Mouse (Mus musculus) lung, postnatal 4 days (tissue): ENCODE measurements around the gene Abcc3.
A peak's percentile ranks its signal among the peaks of the same experiment; 100 is the strongest.

Experiments used
- DNase-seq, 2 experiments: peaks; one replicate each; pipeline ENCODE4 v3.0.0; 2021

Abcc3 gene

GRCm38 (mm10) chr11:94323271-94323925 lies 69.4 kb downstream of the Abcc3 start:
- DNase-seq, result no peak

GRCm38 (mm10) chr11:94322636-94323035 lies 70.2 kb downstream of the Abcc3 start:
- DNase-seq, result no peak

- DNase-seq, result peak; percentile 96 to 97
Observed at GRCm38 (mm10) chr11:94321931-94322400, 70.8 kb downstream of the Abcc3 start, which contains the start of gene Luc7l3. Luc7l3 (minus strand) TSS chr11:94321988.

GRCm38 (mm10) chr11:94320969-94321930 lies 71.5 kb downstream of the Abcc3 start:
- DNase-seq, result no peak

GRCm38 (mm10) chr11:94318056-94318455 lies 74.7 kb downstream of the Abcc3 start:
- no peak for DNase-seq

GRCm38 (mm10) chr11:94317515-94317914 lies 75.3 kb downstream of the Abcc3 start:
- no peak for DNase-seq

- no peak for DNase-seq
Observed at GRCm38 (mm10) chr11:94317014-94317413, 75.8 kb downstream of the Abcc3 start.

GRCm38 (mm10) chr11:94316528-94316927 lies 76.3 kb downstream of the Abcc3 start:
- no peak for DNase-seq

- DNase-seq, result no peak
Observed at GRCm38 (mm10) chr11:94315308-94315707, 77.5 kb downstream of the Abcc3 start.

- DNase-seq, result no peak
Observed at GRCm38 (mm10) chr11:94314098-94314652, 78.6 kb downstream of the Abcc3 start.

GRCm38 (mm10) chr11:94312733-94313132 lies 80.1 kb downstream of the Abcc3 start:
- no peak for DNase-seq

- no peak for DNase-seq
Observed at GRCm38 (mm10) chr11:94294996-94295845, 97.6 kb downstream of the Abcc3 start.
